Mouse (Mus musculus) CD4-positive, CD25-positive, alpha-beta regulatory T cell, adult 2 months (primary cell): ENCODE data around the gene Slc26a3.

Experiments
- DNase-seq: peaks from one replicate; pipeline ENCODE4 v3.0.0-alpha.2; 2012; ENCODE audit warnings: low read depth, low spot score

Gene Slc26a3

GRCm38 (mm10) chr12:31512634-31513411, 122.2 kb downstream of the Slc26a3 start:
- DNase-seq: no peak

DNA sequence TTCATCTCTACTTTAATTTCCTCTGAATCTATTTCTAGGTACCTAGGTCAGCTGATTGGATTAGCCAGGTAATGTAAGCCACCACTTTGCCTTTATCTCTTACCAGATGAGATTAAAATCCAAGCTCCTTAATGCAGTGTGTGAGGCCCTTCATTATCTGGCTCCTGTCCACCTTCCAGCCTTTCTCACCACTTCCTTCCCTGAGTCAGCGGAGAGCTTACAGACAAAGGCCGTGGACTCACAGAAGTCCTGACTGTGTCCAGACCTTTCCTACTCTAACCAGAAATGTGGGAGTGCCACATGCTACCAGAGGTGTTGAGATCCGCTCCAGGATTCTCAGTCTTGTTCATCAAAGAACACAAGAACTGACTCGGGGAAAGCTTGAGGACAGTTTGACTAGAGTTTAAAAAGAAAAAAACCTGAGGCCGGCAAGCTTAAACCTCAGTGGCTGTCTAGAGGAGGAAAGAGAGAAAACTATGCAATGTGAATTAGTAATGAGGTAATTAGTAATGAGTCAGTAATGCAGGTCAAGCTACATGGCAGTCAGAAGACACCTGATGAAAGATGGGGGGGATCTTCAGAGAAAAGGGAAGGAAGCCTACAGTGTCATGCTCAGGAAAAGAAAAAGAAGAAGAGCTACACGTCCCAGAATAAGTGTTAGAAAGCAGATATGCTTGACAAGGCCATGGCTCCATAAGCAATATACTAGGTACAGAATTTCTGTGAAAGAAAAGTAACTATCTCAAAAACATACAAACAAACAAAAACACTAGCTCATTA, 123.2 kb downstream of the Slc26a3 start:
- no peak for DNase-seq

- DNase-seq: no peak
Observed at GRCm38 (mm10) chr12:31520119-31520518, 129.4 kb downstream of the Slc26a3 start.

- no peak for DNase-seq
Observed at GRCm38 (mm10) chr12:31521371-31521770, 130.7 kb downstream of the Slc26a3 start.
